Mouse (Mus musculus) A20 (cell line): ENCODE data around the gene Gpam.

Experiments used
- DNase-seq: peaks from one replicate; pipeline ENCODE4 v3.0.0-alpha.2; 2011; ENCODE audit warnings: low read depth, low spot score

Gpam gene

DNA sequence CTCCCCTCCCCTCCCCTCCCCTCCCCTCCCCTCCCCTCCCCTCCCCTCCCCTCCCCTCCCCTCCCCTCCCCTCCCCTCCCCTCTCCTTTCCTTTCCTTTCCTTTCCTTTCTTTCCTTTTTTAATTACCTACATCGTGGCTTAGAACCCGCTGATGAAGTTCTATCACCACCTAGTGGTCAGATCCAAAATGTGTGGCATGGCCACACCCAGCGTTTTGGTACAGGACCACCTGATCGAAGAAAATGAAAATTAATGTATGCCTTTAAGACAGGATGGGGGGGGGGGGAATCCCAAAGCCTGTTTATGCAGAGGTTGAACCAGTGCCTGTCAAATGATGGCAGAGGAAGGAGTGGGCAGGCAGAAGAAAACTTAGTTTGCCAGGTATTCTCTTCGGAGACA lies 65.1 kb downstream of the Gpam start:
- peak; percentile 60 for DNase-seq

- DNase-seq = no peak
Observed at GRCm38 (mm10) chr19:55061447-55061901, 65.6 kb downstream of the Gpam start.

GRCm38 (mm10) chr19:55060964-55061363 lies 66.1 kb downstream of the Gpam start:
- DNase-seq = peak; percentile 60

- DNase-seq = no peak
Observed at GRCm38 (mm10) chr19:55057483-55057882, 69.6 kb downstream of the Gpam start.

DNA sequence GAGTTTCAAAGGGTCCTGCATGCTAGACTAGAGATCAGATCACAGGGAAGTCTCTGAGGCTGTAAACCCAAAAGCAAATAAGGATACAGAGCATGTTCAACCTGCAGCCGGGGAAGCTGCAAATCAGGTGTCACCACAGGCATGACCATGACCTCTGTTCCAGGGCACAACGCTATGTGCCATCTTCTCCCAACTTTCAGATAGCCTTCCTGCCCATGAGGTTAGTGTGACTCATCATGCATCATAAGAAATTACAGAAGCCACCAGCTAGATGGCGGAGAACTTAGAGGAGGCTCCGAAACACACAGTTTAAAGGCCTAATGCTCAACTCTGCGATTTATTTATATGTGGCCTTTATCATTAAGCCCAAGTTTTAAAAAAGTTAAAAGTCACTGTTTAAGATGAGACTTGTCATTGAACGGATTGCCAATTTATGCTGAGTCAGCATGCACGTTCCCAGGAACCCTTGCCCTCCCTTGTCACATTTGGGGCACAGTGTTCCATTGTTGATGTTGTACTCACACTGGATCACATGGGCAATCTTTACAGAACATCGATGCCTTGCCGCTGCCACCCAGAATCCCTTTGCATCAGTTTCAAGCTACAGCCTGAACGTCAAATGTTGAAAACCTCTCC lies 71.3 kb downstream of the Gpam start:
- no peak for DNase-seq

DNA sequence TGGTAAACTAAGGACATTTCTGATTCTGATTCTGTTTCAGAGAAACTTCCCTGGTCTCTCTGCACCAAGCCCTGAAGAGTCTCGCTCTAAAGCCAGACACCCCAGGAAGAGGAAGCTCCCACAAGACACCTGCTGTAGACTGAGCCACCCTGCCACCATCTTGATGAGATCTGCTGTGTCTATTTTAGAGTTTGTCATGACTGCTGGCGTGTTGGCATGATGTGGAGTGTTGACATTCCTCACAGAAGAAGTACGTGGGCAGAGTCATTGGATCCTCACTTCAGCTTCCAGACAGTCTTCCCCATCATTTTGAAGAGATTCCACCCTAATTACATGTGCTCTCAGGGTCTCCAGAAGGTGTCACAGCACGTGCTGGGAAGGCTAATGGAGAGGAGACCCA lies 73.9 kb downstream of the Gpam start:
- DNase-seq = no peak

- no peak for DNase-seq
Observed at GRCm38 (mm10) chr19:55037406-55037805, 89.6 kb downstream of the Gpam start.

DNA sequence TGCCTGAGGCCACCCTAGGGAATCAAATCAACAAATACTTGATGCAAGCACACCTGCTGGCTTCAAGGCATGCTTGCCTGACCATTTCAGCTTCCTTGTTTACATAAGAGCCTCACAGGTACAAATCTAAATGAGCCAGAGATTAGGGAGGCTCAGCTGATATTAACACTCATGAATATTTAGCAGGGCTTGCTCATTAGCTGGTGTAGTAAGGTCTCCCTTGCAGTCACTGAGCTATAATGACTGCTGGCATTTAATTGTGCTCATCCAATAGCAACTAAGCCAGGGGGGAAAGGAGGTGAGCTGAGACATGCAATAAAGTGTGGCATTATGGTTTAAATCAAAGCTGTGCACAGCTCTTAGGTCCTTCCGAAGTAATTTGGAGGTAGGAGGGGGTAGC lies 108.2 kb downstream of the Gpam start:
- no peak for DNase-seq
